7 mouse cellular contexts compared by ENCODE assay signal in the genomic region with DNA sequence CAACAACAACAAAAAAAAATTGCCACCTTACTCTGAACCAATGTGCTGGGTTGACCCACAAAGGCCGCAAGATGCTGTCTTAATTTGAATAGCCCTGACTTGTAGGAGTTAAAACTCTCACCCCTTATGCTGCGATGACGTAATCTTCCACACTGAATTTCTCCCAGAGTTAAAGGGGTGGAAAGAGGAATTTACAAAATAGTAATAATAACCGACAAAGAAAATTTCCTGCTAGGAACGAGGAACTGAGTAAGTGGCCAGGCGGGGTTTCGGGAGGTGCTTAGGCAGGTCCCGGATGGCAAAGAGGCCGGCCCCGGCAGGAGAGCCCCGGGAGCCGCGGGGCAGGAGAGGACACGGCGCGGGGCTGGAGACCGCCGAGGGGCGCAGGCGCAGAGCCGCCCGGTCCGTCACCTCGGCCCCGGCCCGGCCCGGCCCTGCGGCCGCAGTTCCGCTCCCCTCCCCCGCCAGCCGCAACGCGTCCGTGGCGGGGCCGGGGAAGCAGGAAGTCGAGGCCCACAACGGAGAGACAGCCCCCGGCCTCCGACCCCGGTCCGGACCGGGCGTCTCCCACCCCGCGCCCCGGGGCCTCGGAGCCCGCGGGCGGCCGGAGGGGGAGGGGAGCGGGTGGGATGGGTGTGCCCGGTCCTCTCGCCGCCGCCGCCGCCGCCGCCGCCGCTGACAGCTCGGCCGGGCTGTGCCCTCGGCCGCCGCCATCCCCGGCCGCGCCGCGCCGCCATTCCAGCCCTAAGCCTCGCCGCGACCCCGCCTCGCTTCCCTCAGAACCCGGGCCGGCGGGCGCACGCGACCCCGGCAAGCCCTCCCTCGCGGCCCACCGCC. TPM values are rescaled to one million over a fixed set of nuclear protein-coding genes. Genes with fewer than 3 reads are reported as not detected.
DNase-seq lines count a peak whose midpoint lies in the region; ATAC-seq and TF ChIP-seq lines count a peak whose summit lies in the region.

No protein-coding gene starts in this region.

- no peak for TF ChIP-seq CTCF in intestine, postnatal 0 days (IDR thresholded peaks at IDR 0.05; ENCODE audit: low read depth)
- TF ChIP-seq CTCF in spleen, adult 2 months (IDR thresholded peaks at IDR 0.05; ENCODE audit: extremely low read depth, insufficient read depth, insufficient read length, insufficient replicate concordance) = no peak

- peak overlapping the region; percentile 64 for H3K4me2 ChIP-seq in intestine, postnatal 0 days (replicated peaks; ENCODE audit: low read depth)
- H3K4me2 ChIP-seq in limb, embryonic 13.5 days (replicated peaks) = peak overlapping the region; percentile 82
- H3K4me2 ChIP-seq in midbrain, embryonic 15.5 days = peak overlapping the region; percentile 71

- under 1% methylated on average over 32 of the region's 90 CpGs for WGBS in intestine, postnatal 0 days
- under 1% methylated on average over 50 of the region's 90 CpGs for WGBS in limb, embryonic 13.5 days
- WGBS in midbrain, embryonic 15.5 days = under 1% methylated on average over 30 of the region's 90 CpGs
- 1% methylated on average over 27 of the region's 90 CpGs for WGBS in spleen, adult 2 months

- H3K27ac ChIP-seq in intestine, postnatal 0 days (ENCODE audit: low read depth, low read length) = peak overlapping the region; percentile 99
- H3K27ac ChIP-seq in limb, embryonic 13.5 days = peak overlapping the region; percentile 95
- peak overlapping the region; percentile 98 for H3K27ac ChIP-seq in midbrain, embryonic 15.5 days
- H3K27ac ChIP-seq in spleen, adult 2 months (ENCODE audit: insufficient read depth, low read length) = peak overlapping the region; percentile 99

- peak; percentile 88 for DNase-seq in adrenal gland, adult 2 months
- DNase-seq in embryo, embryonic 11 days = peak; percentile 83
- peak in 1 of 2 experiments; percentile 74 for DNase-seq in spleen, adult 2 months (ENCODE audit: low read depth in 1 of 2, low spot score in 2 of 2)

- no peak for TF ChIP-seq POLR2A in spleen, adult 2 months (IDR thresholded peaks at IDR 0.05; ENCODE audit: low read depth, low read length)

- no peaks in the 10 kb centered on the region for H3K36me3 ChIP-seq in intestine, postnatal 0 days (ENCODE audit: control insufficient read depth, insufficient read depth)
- peaks cover 2% of the 10 kb centered on the region; the same call in 1 of the 2 replicates for H3K36me3 ChIP-seq in limb, embryonic 13.5 days
- H3K36me3 ChIP-seq in midbrain, embryonic 15.5 days (replicated peaks) = no peaks in the 10 kb centered on the region
- H3K36me3 ChIP-seq in spleen, adult 2 months (ENCODE audit: control insufficient read depth, insufficient read depth, low read length) = peaks cover 2% of the 10 kb centered on the region; the same call in 1 of the 2 replicates

- H3K4me1 ChIP-seq in intestine, postnatal 0 days (replicated peaks; ENCODE audit: control insufficient read depth, insufficient read depth, low read length) = peaks cover 4% of the 10 kb centered on the region; the same call in 1 of the 2 replicates
- H3K4me1 ChIP-seq in limb, embryonic 13.5 days = peaks cover 31% of the 10 kb centered on the region
- H3K4me1 ChIP-seq in midbrain, embryonic 15.5 days = peaks cover 39% of the 10 kb centered on the region
- H3K4me1 ChIP-seq in spleen, adult 2 months (ENCODE audit: control insufficient read depth, insufficient read depth, insufficient read length) = peaks cover 14% of the 10 kb centered on the region

- H3K4me3 ChIP-seq in intestine, postnatal 0 days (ENCODE audit: low read depth, low read length) = peak overlapping the region; percentile 98
- H3K4me3 ChIP-seq in limb, embryonic 13.5 days = peak overlapping the region; percentile 98
- peak overlapping the region; percentile 90 for H3K4me3 ChIP-seq in midbrain, embryonic 15.5 days
- peak overlapping the region; percentile 94 for H3K4me3 ChIP-seq in spleen, adult 2 months (ENCODE audit: extremely low read depth, insufficient read depth, insufficient read length)

- peak; percentile 69 for ATAC-seq in granulocyte monocyte progenitor cell, adult 5-6 weeks (replicated peaks; ENCODE audit: poor library complexity, severe bottlenecking)
- peak; percentile 69 for ATAC-seq in intestine, postnatal 0 days
- peak; percentile 73 for ATAC-seq in limb, embryonic 13.5 days (ENCODE audit: low FRiP score, low read depth)
- peak; percentile 74 for ATAC-seq in midbrain, embryonic 15.5 days (replicated peaks)

- no peaks in the 10 kb centered on the region for H3K27me3 ChIP-seq in intestine, postnatal 0 days (replicated peaks; ENCODE audit: control insufficient read depth, insufficient read depth, low read length)
- no peaks in the 10 kb centered on the region for H3K27me3 ChIP-seq in limb, embryonic 13.5 days
- H3K27me3 ChIP-seq in midbrain, embryonic 15.5 days (replicated peaks) = no peaks in the 10 kb centered on the region
- 0 out of 2 replicates have a peak, but pooled peaks cover 2% of the 10 kb centered on the region for H3K27me3 ChIP-seq in spleen, adult 2 months (ENCODE audit: control insufficient read depth, insufficient read depth, low read length)

- peak overlapping the region; percentile 100 for H3K9ac ChIP-seq in intestine, postnatal 0 days (ENCODE audit: low read depth, low read length)
- H3K9ac ChIP-seq in limb, embryonic 13.5 days = peak overlapping the region; percentile 99
- peak overlapping the region; percentile 100 for H3K9ac ChIP-seq in midbrain, embryonic 15.5 days

- no peaks in the 10 kb centered on the region for H3K9me3 ChIP-seq in intestine, postnatal 0 days (ENCODE audit: control insufficient read depth)
- no peaks in the 10 kb centered on the region for H3K9me3 ChIP-seq in limb, embryonic 13.5 days
- no peaks in the 10 kb centered on the region for H3K9me3 ChIP-seq in midbrain, embryonic 15.5 days

RNA-seq across cellular contexts. Expression of a gene that starts 0.6 kb away (rescaled TPM):
- 100 to 1,000 TPM; 419 to 486 TPM for total RNA-seq in adrenal gland, adult 2 months (2021)
- 23.1 and 24.7 TPM in 2 replicates for polyA plus RNA-seq in adrenal gland, adult 2 months (2012; rRNA removed)
- 417 and 477 TPM in 2 replicates for total RNA-seq in granulocyte monocyte progenitor cell, adult 5-6 weeks (2014; fragmentation: Nextera tagmentation)
- 469 and 557 TPM in 2 replicates for total RNA-seq in granulocyte monocyte progenitor cell, adult 5-6 weeks (2017)
- 461 and 471 TPM in 2 replicates for polyA plus RNA-seq in intestine, postnatal 0 days (2015; fragmentation: Nextera tagmentation; extraction: Ambion mirVana)
- polyA plus RNA-seq in limb, embryonic 13.5 days (2015; fragmentation: Nextera tagmentation; extraction: Ambion mirVana) = 748 and 758 TPM in 2 replicates
- 902 and 940 TPM in 2 replicates for polyA plus RNA-seq in midbrain, embryonic 15.5 days (2015; fragmentation: Nextera tagmentation; extraction: Ambion mirVana)
- 42.1 and 55.5 TPM in 2 replicates for polyA plus RNA-seq in spleen, adult 2 months (2012; rRNA removed)

RNA-seq across cellular contexts. Expression of a gene that starts 52.7 kb away (rescaled TPM):
- not detected for total RNA-seq in adrenal gland, adult 2 months (2021)
- polyA plus RNA-seq in adrenal gland, adult 2 months (2012; rRNA removed) = not detected in 2 replicates
- total RNA-seq in granulocyte monocyte progenitor cell, adult 5-6 weeks (2014; fragmentation: Nextera tagmentation) = not detected in 2 replicates
- total RNA-seq in granulocyte monocyte progenitor cell, adult 5-6 weeks (2017) = not detected in 2 replicates
- polyA plus RNA-seq in intestine, postnatal 0 days (2015; fragmentation: Nextera tagmentation; extraction: Ambion mirVana) = not detected in 2 replicates
- polyA plus RNA-seq in limb, embryonic 13.5 days (2015; fragmentation: Nextera tagmentation; extraction: Ambion mirVana) = not detected in 2 replicates
- polyA plus RNA-seq in midbrain, embryonic 15.5 days (2015; fragmentation: Nextera tagmentation; extraction: Ambion mirVana) = not detected in 2 replicates
- 3.2 and 4.9 TPM in 2 replicates for polyA plus RNA-seq in spleen, adult 2 months (2012; rRNA removed)
